10 mouse cellular contexts compared by ENCODE assay signal in the genomic region with DNA sequence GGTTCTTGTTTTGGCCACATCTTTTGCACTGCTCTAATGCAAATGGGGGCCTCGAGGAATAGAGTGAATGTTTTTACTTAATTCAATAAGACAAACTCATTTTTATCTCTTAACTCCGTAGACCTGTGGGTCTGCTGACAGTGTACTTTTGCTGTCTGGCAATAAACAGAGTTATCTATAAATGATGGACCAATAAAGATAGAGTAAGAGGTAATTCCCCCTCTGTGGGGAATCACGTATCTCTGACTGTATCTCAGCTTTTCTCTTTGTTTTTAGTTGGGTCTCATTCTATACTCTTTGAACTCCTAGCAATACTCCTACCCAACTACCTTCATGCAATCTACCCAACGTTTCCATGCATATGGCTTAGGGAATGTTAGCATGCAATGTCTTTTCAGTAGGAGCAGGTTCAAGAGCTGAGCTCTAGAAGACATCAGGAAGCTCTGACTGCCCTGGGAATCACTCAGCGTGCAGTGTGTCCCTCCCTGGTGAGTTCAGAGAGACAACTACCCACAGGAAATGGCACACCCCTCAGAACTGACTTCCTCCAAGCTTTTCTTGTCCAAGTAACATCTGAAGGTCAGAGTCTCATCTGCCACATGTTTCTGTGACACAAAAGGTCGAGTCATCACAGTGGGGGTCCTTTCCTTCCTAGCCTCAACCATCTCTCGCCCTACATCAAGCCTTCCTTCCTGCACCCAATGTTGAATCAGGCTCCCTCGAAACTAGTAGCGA.
DNase-seq lines count a peak whose midpoint lies in the region; ATAC-seq lines count a peak whose summit lies in the region.
"Had no signal": no experiment of that assay in that cellular context is flagged by ENCODE, and none has a peak within 500 bp of the region (broad histone marks: within the 10 kb centered on the region; RNA-seq: fewer than 3 reads in every experiment).

No protein-coding gene starts in this region.

- H3K4me3 ChIP-seq in midbrain, embryonic 11.5 days (ENCODE audit: low read depth, low read length), result no peak overlapping the region
- H3K4me3 ChIP-seq: embryonic facial prominence, embryonic 13.5 days had no signal

- WGBS in midbrain, embryonic 11.5 days, result 77% methylated on average over 9 of the region's 9 CpGs

- peak; percentile 34 to 55 for DNase-seq in heart, adult 9 months (ENCODE audit: low spot score in 2 of 2)
- no peak for DNase-seq in heart, postnatal 14 days
- DNase-seq in adrenal gland, postnatal 36 days, result peak; percentile 22 to 27
- peak; percentile 47 for DNase-seq in lung, postnatal 4 days
- no peak for DNase-seq in midbrain, embryonic 11.5 days (ENCODE audit: low spot score, missing footprints)
- DNase-seq in urinary bladder, postnatal 25 days (ENCODE audit: low spot score), result no peak
- DNase-seq: layer of hippocampus, adult 9-11 months; thymus, postnatal 14 days had no signal

- peak; percentile 86 for ATAC-seq in CD4-positive, CD25-positive, alpha-beta regulatory T cell, adult 4 months
- no peak for ATAC-seq in midbrain, embryonic 11.5 days (ENCODE audit: low FRiP score)

- no peaks in the 10 kb centered on the region for H3K27me3 ChIP-seq in midbrain, embryonic 11.5 days (ENCODE audit: control insufficient read depth, insufficient read depth, low read length)
- H3K27me3 ChIP-seq: embryonic facial prominence, embryonic 13.5 days had no signal

- H3K9ac ChIP-seq in midbrain, embryonic 11.5 days (ENCODE audit: low read length), result no peak overlapping the region
- H3K9ac ChIP-seq: embryonic facial prominence, embryonic 13.5 days had no signal

- H3K4me2 ChIP-seq in midbrain, embryonic 11.5 days, result no peak overlapping the region
- H3K4me2 ChIP-seq: embryonic facial prominence, embryonic 13.5 days had no signal

- H3K9me3 ChIP-seq in midbrain, embryonic 11.5 days (ENCODE audit: control insufficient read depth, low read length), result no peaks in the 10 kb centered on the region
- H3K9me3 ChIP-seq: embryonic facial prominence, embryonic 13.5 days had no signal

- H3K36me3 ChIP-seq in midbrain, embryonic 11.5 days (ENCODE audit: control insufficient read depth, insufficient read depth, low read length), result no peaks in the 10 kb centered on the region
- H3K36me3 ChIP-seq: embryonic facial prominence, embryonic 13.5 days had no signal

- no peaks in the 10 kb centered on the region for H3K4me1 ChIP-seq in midbrain, embryonic 11.5 days (ENCODE audit: control insufficient read depth, insufficient read depth, low read length)
- H3K4me1 ChIP-seq: embryonic facial prominence, embryonic 13.5 days had no signal

- H3K27ac ChIP-seq in midbrain, embryonic 11.5 days (ENCODE audit: low read depth, low read length), result no peak overlapping the region
- H3K27ac ChIP-seq: embryonic facial prominence, embryonic 13.5 days had no signal

- intact Hi-C loops in heart, postnatal 14 days (cut with DNase I), result no loop called here

Comparison
In these comparisons a context has a peak if more than half of its experiments do, and no peak if none do; other contexts are left out.
1. DNase-seq: peak in heart, adult 9 months (2 of 2), adrenal gland, postnatal 36 days (2 of 2) and lung, postnatal 4 days (2 of 2); none in heart, postnatal 14 days (0 of 2), midbrain, embryonic 11.5 days (single experiment) and urinary bladder, postnatal 25 days (single experiment).